Mouse (Mus musculus) skeletal muscle tissue, adult 2 months (tissue): Measurements from ENCODE around the gene Kif6.

Experiments used
- DNase-seq: peaks from one replicate; pipeline ENCODE4 v3.0.0-alpha.2; 2012; ENCODE audit warnings: low read depth, low spot score

Kif6 gene

DNA sequence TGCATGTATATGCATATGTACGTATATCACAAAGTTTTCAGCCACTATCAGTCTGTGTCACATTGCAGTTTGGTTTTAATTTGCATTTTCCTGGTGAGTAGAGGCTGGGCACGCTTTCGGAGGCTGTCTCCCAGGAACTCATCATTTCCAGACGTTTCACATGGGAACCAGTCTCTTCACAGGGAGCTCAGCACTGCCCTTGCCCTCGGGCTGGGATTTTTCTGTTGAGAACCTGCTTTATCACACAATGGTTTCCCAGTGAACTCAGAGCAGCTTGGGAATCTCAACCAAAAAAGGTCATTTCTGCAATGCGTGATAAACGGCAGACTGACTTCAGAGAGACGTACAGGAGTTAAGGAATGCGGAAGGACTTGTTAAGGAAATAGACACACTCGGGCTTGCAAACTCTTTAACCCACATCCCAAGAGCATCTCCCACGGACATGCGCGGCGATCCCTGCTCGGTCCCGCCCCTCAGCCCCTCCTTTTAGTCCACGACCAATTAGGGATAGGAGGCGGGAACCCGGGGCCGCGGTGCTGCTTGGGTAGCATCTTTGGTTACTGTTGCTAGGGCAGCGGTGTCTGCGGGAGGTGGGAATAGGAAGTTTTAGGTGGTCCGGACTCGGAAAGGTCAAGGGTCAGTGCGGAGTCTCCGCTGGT, at the start of gene Kif6:
Gene Kif6 (plus strand): TSS at position 560 of the 659 bp plus-strand sequence.
- peak; percentile 34 for DNase-seq

DNA sequence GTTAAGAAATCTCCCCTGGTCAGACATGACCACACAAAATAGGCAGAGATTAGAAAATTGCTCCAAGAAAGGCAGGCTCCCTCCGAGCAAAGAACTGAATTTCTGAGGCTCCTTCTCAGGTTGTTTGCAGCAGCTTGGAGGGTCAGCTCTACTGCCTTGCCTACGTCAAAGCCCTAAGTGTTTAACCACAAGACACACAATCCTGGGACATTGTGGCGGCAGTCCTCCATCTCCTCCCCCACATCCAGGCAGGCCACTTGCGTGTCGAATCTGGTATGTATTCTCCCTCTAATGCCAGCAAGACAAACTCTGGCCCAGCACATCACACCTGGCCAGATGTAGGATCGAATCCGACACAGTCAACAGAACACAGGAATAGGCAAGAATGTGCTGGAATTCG, 46.2 kb upstream of the Kif6 start:
- no peak for DNase-seq

DNA sequence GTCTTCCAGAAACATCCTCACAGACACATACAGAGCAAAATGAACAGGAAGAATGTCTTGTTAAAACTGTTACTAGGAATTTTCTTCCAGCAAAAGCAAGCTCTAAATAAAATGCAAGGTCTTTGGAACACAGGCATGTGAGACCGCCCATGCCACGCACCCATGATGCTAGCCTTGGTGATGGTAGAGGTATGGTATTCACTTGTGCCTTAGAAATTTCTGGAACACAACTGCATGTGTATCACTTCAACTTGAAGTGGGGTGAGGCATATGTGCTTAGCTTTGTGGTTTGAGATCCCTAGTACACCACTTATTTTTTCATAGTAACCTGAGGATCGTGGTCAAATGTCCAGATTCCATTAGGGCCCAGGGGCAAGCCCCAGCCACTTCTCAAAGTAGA, 37.6 kb upstream of the Kif6 start:
- no peak for DNase-seq

DNA sequence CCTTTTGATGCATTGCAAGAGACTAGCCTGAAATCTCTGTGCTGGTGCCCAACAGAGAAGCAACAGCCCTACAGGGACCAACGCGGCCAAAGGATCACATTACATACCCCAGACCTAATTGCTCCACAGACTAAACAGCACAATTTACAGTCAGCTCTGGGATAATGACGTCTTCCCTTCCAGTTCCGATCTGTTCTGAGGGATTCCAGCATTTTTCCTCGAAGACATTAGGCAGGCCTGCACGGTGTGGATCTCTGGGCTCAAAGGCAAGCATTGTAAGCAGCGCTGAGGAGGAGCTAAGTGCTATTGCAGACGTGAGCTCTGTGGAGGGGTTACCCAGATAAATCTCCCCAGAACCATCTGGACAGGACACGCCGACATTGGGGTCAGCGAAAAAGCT, 32.5 kb upstream of the Kif6 start:
- no peak for DNase-seq

DNA sequence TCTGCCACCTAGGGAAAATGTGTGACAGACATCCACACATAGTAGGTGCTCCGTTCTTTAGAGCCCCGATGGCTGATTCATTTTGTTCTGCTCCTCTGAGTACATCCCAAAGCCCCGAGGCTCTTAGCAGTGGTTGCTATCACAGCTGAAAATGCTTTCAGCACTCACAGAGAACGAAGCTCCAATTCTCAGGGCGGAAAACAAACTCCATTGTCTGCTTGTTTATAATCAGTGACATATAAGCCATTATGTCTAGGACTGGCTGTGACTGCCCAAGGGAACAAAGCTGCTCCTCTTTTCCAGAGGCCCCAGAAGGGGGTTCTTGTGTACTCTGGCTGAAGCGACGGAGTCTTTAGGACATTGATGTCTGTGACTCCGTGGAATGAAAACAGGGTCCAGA, 24.9 kb upstream of the Kif6 start:
- no peak for DNase-seq

DNA sequence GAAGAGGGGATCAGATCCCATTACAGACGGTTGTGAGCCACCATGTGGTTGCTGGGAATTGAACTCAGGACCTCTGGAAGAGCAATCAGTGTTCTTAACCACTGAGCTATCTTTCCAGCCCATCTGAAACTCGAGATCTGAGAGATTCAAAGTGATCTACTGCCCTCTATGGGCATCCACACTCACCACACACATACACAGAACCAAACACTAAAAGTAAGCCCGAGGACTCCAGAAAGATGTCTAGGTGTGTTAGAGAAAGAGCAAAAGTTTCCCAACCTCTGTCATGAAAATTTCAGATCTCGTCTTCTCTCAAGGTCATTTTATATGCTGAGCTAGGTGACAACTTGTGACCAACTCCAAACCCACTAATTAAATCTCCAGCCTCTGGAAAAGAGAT, 9.5 kb upstream of the Kif6 start:
- no peak for DNase-seq

DNA sequence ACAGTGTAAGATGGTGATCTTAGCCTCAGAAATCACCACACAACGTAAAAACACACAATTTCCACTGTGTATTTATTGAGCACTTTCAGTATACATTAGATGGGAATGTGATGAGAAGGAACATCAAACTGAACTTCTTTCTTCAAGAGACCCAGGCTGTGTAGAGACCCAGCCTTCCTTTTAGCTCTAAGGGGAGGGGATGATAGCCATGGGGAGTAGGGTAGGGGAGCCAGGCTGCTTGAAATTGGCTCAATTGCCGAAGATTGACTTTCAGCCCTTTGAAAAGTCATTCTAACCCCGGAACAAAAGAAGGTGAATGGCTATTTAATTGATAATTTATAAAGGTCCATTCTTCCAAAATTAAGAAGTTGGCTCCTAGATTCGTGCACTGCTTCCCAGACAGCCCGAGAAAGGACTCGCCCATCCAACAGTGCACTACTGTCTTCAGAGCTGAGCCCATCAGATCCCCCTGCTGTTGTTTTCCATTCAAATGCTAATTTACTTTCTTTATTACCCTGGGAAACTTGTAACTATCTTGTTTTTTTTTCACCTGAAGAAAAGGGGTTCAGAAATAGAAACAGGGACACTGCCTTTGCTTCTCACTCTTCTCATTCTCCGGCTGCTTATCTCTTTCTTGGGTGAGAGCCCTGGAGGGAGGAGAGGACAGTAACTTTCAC, 7.4 kb upstream of the Kif6 start:
- DNase-seq: no peak

DNA sequence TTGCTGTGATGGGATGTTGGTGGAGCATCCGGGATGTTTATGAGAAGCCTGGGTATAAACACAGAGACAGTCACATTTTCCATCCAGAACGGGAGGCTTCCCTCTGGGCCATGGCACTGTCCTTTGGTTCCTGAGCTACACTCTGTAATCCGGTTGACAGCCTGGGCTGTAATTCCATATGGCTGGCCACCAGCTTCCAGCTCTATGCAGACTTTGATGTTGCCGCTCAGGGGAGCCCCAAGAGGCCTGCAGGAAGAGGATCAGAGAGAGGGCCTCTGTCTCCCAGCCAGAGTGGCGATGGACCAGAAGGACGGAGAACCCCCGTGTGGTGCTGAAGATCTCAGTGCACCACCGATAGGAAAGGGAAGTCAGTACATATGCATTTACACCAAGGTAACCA, 4.6 kb upstream of the Kif6 start:
- DNase-seq: no peak

DNA sequence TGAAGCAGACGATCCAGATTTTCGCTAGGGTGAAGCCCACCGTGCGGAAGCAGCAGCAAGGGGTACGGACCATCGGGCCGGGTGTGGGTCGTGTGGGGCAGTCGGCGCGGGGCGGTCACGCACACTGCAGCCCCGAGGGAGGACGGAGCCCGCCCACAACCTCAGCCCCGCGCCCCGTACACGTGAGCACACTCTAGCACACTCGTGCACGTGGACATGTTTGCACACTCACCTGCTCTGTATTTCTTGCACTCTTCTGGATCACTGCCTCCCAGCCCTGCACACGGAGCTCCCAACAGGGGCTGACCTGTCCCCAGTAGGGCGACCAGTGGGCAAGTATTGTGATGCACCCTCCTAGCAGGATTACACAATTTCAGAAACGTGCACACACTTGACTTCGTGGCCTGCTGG, 310 bp downstream of the Kif6 start:
- DNase-seq: no peak

DNA sequence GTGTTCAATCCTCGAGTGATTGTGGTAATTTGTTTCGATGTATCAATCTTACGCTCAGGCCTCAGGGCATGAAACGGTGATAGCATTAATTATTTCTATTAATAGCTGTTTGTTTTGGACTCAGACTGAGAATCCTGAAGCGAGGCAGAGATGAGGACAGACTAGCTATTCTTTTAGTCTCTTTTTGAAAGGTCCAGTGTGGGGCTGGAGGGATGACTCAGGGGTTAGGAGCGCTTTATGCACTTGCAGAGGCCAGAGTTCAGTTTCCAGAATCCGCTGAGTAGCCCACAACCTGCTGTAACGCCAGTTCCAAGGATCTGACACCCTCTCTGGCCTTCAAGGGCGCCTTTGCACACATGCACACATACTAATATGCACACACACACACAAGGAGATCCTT, 9.6 kb downstream of the Kif6 start:
- no peak for DNase-seq

DNA sequence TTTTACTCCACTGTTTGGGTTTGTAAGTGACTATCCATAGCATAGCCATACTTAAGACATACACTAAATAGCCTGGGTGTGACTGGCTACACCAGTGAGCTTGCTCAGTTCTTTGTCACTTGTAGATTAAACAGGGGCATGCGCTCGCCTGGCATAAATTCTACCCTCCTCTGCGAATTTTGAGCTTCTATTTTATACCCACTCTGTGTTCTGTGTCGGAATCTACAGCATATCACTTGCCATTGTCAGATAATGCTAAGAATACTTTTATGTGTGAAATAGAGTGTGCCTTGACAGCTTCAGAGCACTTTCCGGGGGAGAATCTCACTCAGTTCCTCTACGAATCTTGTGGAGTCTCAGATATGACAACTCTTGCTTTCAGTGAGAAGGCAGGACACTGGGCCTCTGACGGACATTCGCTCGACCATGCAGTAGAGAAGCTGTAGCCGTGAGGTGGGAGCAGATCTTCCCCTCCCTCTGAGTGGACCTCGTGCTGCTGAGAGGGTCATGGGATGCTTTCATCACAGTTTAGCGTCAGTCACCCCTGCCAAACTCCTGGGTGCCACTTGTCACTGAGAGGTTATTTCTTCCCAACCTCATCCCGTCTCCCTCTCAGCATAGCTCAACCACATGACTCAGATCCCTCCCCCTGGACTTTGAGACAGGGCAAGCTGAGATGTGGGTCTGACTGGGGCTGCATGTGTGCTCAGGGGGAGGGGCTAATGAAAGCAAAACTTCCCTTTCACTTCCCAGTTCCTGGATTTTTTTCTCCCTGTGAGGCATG, 12.3 kb downstream of the Kif6 start:
- DNase-seq: no peak

DNA sequence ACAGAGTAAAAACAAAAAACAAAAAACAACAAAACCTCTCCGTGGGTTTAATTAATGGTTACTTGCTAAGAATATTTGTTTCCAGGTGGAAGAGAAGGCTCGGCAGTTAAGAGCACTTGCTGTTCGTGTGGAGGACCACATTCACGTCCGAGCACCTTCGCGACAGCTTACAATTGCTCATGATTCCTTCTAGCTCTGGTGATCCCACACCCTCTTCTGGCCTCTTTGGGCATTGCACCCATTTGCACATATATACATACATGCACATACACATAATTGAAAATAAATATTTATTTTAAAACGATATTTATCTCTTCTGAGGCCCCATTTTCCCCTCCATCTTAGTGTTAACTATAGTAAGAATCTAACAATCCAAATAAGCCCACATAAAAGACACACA, 13.9 kb downstream of the Kif6 start:
- no peak for DNase-seq

DNA sequence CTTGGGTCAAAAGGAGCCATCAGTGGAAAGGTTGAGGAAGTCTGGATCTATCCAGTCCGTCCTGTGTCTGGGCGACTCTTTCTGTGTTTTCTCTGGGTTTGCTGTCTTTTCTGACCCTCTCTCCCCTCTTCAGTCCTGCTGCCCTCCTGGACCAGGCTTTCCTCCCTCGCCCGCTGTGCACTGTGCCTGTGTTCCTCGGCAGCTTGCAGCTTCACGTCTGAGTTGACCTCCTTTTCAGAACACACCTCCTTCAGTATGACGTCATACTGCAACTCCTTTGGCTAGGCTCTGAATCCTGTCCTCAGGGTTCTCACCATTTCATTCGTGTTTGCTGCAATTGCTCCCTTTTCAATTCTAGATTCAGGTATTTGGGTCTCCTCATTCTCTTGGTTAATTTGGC, 18.1 kb downstream of the Kif6 start:
- no peak for DNase-seq

DNA sequence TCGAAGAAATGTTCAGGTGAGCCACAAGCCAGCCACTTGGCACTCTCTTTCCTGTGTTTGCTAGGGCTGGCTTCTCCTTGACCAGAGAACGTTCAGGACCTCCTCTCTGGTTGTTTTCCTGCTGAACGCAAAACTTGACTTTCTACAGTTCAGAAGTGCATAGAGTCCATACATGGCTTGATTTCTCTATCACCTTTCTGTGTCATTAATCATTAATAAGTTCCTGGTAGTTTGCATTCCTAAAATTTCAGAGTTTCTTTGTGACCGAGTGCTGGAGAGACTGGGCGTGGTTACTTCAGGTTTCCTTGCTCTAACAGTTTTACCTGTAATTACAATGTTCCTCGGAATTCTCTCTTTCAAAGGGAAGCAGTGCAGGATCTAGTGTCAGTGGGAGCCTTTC, 27.0 kb downstream of the Kif6 start:
- no peak for DNase-seq

DNA sequence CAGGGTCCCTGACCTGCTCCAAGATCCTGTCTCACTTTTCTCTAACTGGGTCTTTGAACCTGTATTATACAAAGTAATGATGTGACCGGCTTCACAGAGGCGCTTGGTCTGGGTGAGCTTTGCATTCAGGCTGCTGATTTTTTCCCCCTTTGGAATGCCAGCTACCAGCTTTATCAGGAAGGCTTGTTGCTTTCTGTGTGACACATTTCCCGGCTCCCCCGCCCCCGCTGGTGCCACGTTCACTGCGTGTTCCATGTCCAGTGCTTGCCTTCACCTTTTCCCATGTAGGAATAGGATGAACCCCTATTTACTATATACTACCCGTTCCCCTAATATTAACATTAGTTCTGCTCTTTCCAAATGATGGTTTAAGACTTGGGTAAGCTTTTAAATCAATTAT, 27.4 kb downstream of the Kif6 start:
- DNase-seq: no peak

DNA sequence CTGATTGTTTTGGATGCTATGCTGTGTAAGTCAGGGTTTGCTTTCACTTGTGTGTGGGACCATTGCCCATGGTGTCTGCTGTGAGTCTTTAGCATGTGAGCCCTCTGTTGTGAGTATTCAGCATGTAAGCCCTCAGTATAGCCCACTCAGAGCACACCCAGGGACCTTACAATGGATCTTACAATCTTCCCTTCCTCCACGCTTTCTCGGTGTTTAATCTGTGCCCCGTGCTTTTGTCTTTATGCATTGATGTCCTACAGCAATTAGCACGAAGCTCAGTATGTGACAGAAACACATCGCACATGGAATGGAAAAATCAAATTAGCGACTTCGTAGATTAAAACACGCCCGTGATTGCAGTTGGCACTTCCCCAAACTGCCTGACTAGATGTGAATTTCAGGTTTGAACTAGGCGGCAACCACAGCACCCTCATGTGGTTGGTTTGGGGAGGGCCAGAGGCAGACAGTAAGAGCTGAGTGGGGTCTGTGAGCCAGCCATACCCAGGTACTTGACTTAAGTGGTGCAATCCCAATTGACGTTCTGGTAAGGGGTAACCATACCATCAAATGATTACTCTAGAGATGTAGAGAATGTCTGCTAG, 28.1 kb downstream of the Kif6 start:
- no peak for DNase-seq

DNA sequence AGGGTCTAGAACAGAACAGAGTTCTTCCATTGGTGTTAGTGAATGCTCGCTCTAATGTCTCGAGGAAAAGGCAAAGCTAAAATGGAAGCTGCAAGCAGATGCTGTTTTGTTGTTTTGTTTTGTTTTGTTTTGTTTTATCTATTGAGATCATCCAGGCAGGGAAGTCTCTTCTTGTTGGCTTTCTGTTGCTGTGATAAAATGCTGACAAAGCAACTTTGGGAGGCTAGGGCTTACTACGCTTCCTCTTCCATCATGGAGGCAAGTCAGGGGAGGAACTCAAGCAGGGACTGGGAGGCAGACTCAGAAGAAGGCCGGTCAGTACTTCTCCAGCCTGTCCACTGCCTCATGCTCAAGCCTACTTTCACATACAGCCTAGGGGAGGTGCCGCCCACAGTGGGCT, 31.3 kb downstream of the Kif6 start:
- no peak for DNase-seq

DNA sequence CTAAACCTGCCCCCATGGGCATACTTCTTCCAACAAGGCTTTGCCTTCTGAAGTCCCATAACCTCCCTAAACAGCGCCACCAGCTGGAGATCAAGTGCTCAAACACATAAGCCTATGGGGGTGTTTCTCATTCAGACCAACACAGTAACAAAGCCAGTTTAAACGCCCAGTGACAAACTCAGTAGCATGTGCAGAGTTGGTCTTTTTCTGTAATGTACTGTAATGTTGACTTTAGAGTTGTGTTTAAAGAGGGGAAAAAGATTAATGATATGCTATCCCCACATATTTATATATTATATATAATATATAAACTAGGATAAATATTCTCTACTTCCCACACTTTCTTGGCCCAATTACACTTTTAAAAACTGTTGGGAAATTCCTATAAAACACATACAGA, 34.0 kb downstream of the Kif6 start:
- no peak for DNase-seq

DNA sequence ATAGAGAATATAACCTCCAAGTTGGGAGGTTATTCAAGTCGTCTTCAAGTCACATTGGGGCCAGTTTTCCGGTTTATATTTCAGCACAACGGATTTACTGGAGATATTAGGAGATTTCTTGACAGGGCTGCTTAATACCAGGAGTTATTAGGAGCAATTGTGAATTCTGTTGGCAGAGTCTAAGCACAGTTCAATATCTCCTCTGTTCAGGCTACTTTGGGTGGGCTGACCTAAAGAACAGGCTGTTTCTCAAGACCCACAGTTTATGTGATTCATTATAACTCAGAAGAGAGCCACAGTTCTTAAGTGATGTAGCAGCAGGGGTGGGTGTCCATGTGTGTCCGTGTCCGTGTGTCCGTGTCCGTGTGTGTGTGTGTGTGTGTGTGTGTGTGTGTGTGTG, 34.5 kb downstream of the Kif6 start:
- DNase-seq: no peak

DNA sequence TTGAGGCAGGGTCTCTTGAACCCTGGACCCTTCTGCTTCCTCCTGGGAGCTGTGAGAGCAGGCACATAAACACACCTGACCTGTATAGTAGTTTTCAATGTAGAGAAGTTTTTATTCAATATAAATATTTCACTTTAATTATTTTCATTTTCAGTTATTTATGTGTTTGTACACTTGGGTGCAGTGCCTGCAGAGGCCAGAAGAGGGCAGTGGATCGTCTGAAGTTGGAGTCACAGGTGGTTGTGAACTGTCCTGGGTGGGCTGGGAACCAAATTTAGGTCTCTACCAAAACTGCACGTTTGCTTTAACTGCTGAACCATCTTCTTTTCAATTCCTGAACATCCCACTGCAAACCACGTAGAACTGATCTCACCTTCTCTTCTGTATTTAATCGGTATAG, 35.4 kb downstream of the Kif6 start:
- DNase-seq: no peak

DNA sequence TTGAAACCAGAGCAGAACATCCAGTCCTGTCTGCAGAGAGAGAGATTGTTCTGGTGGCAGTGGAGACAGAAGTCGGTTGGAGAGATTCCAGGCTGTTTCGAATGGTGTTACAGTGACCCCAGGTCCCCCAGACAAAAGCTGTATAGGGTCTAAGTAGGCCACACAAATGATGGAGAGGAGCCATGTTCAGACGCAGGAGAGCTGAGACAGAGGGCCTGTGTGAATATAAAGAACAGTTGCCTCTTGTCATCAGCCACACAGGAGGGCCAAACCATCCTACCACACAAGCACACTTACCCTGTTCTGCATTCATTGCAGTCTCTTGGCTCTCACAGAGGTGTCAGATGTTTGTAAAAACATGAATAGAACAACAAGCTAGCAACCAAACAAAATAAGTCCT, 37.4 kb downstream of the Kif6 start:
- no peak for DNase-seq

DNA sequence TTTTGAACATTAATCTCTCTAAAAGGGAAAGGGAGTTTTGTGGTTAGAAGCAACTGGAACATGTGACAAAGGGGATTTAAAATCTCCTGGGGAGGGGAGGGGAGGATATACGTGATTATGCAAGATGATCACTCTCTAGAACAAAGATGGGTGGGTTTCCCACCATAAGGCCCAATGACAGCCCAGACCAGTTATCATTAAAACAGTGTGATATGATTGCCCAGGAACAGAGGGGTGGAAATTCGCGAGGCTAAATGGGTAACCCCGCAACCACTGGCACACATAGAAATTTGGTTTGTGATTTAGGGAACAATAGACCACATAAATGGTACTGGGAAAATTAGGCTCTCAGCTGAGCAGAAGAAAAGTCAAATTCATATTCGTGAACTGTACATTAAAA, 37.9 kb downstream of the Kif6 start:
- DNase-seq: no peak

DNA sequence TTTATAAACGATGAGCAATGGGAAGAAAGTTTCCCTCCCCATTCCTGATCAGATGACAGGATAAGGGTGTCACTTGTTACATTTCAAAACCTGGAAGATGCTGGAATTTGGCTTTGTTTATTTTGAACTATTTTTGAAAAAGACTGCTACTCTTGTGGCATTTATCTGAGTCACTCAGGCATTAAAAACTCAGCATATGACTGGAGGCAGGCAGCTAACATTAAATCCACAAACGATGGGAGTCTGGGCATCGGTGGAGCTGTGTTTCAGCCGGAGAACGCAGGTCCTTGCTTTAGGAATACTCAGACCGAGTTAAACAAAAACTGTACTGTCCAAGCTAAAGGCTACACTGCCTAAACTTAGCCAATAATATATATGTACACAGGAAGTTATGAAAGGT, 46.7 kb downstream of the Kif6 start:
- DNase-seq: no peak
